Mouse (Mus musculus) gastrocnemius, postnatal 25 days (tissue): ENCODE data around the gene P3h1. TPM values are rescaled to one million over a fixed set of nuclear protein-coding genes. Genes with fewer than 3 reads are reported as not detected.

Source experiments
- DNase-seq: peaks from one replicate; pipeline ENCODE4 v3.0.0; 2022
- total RNA-seq, 2 experiments: library from RNA; stranded (reverse); gene quantifications; 1 replicate in 1 of 2; 2 replicates in 1 of 2; pipeline ENCODE4 v1.2.3; 2021

P3h1 gene
- total RNA-seq, 2 experiments from 2014 or later: 12.0 to 12.6 TPM

- no peak for DNase-seq
Observed at GRCm38 (mm10) chr4:119238661-119239060, 5.9 kb downstream of the P3h1 start.

- peak; percentile 36 for DNase-seq
Observed at GRCm38 (mm10) chr4:119239181-119239682, 6.5 kb downstream of the P3h1 start.

GRCm38 (mm10) chr4:119241664-119242063 lies 8.9 kb downstream of the P3h1 start:
- no peak for DNase-seq

DNA sequence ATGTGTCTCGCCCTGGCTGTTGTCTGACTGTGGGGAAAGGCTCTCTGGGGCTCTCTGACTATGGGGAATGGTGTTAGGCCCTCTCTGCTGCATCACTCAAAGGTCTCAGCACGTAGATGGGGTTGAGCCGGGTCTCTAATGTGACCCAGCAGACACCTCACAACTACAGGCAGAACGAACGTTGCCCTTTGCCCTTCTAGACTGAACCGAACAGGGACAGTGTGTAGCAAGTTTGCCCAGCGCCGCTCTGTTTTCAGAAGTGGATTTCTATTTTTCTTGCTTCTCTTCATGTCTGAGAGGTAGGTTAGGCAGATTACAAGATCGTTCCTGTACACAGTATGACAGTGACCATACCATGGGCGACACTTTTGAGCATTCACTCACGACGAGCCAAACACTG lies 9.9 kb downstream of the P3h1 start:
- DNase-seq: no peak

GRCm38 (mm10) chr4:119244468-119245240 lies 11.9 kb downstream of the P3h1 start:
- DNase-seq: no peak

DNA sequence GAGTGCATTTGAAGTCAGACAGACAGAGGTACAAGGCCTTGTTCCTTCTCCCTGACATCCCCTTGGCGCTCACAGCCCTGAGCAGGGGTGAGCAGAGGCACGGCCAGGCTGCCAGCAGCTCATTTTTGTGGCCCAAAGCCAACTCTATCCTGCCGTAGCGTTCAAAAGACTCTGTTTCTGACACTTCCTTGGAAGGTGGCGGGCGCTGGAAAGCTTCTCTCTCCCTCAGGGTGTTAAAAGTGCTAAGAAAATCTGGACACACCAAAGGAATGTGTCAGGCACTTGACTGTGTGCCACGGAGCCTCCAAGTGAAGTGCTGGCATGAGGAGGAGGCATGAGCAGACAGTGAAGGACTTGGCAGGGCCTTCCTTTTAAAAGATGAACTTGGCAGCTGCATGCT lies 12.8 kb downstream of the P3h1 start:
- peak; percentile 30 for DNase-seq

DNA sequence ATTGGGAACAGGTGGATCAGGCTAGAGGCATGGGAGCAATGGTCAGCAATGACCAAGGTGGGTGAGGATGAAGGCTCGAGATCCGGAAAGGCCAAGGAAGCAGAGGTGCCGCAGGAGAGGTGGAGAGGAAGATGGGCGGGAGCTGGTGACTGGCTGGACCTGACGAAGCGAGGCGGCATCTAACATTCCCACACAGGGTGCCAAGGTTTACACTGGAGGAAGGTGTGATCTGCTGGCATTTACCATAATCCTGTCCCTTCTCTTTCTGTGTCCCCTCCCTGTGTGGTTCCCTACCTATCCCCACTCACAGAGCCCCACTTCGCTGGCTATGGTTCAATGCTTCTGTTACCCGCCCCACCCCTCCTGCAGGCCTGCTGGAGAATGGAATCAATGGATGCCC lies 13.2 kb downstream of the P3h1 start:
- DNase-seq: no peak

DNA sequence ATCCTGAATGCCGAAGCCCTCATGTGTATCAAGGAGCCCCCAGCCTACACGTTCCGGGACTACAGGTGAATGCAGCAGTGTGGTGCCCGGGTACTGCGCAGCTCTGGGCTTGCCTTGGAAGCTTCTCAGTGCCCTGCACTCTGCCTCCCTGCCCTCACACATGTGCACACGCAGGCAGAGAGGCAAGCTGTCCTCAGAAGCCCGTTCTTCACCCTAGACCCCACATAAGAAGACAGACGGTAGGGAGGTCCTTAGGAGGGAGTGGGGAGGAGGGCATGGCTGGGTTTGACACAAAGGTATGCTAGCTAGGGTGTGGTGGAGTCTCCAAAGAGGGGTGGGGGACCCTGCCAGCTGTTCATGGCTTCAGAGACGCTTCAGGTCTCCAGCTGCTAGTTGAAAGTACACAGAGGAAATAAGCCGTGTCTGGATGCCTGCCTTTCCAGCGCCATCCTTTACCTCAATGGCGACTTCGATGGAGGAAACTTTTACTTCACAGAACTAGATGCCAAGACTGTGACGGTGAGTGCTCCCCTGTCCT lies 14.0 kb downstream of the P3h1 start:
- DNase-seq: no peak

DNA sequence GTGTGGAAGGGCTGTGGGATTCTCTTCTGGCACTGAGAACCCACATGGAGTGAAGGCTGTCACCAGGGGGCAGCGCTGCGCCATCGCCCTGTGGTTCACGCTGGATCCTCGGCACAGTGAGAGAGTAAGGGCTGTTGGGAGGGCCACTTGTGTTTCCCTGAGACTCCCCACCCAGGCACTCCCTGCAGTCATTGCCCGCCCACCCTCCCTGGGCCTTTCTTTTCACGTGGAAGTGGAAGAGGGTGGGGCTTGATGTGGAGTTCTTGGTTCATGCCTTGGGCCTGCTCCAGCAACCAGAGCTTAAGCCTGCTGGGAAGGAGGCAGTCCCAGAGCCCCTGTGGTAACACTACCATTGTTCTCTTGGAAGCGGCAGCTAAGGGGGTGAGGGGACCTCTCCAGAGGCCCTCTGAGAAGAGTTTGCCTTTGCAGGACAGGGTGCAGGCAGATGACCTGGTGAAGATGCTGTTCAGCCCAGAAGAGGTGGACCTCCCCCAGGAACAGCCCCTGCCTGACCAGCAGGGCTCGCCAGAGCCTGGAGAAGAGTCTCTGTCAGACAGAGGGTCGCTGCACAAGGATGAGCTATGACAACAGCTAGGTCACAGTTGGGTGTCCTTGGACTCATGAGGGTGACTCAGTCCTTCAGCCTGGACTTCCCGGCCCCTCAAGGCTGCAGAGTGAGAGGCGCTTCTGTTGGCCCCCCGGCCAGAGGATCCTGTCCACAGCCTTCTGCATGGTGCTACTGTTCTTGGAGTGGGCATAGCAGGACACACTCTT lies 14.9 kb downstream of the P3h1 start:
- DNase-seq: peak; percentile 68

- no peak for DNase-seq
Observed at GRCm38 (mm10) chr4:119248407-119248965, 15.8 kb downstream of the P3h1 start.

- DNase-seq: no peak
Observed at GRCm38 (mm10) chr4:119252025-119252808, 19.5 kb downstream of the P3h1 start.

DNA sequence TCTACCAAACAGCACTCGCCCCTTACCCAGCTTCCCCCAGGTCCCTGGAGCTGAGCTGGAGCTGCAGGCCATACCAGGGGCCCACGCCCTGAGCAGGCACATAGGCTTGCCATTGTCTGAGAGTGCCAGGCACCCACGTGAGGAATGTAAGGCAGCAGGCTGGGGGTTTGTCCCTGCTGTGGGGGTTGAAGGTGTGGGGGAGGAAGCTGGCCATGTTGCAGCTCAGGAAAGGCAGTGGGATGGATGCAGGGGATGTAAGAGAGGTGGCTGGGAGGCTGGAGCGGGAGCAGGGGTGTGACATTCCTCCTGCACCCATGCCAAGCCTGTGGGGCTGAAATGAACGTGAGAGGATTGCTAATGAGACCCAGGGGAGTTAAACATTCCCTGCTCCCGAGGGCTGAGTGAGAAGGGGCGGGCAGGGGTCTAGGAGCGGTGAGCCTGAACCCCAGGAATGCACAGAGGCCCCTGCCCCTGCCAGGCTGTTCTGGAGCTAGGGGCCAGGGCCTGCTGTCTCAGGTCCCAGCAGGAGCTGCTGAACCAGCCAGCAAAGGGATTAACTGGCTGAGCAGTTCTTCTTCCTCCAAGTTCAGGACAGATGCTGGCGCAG lies 21.4 kb downstream of the P3h1 start:
- no peak for DNase-seq

DNA sequence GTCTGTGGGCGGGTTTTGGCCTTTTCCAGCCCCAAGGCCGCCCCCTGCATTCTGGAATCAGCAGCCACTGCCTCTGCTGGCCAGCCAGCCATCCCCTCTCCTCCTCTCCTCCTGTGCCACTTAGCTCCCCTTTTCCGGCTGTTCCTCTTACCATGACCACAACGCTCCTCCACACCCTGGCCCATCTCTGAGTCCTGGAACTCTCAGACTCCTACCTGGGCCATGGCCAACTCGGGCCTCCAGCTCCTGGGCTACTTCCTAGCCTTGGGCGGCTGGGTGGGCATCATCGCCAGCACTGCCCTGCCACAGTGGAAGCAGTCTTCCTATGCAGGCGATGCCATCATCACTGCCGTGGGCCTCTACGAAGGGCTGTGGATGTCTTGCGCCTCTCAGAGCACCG lies 22.6 kb downstream of the P3h1 start, which contains the start of gene Cldn19:
Cldn19 (plus strand) TSS at position 64 of the 400 bp plus-strand sequence.
- DNase-seq: no peak

DNA sequence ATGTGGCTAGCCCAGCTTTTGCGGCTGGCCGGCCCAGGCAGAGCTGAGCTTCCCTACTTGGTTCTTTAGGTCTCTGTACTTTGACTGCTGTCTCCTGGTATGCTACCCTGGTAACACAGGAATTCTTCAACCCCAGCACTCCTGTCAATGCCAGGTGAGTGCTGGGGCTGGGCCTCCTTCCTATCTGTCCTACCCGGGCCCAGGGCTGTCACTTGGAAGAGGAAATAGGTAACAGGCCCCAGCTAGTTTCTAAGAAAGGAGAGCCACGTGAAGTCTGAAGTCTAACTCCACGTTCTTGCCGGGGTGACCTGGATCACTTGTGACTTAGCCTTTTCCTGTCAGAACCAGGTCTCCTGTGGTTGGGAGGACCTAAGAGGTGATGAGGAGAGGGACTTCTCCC lies 24.4 kb downstream of the P3h1 start:
- DNase-seq: no peak

DNA sequence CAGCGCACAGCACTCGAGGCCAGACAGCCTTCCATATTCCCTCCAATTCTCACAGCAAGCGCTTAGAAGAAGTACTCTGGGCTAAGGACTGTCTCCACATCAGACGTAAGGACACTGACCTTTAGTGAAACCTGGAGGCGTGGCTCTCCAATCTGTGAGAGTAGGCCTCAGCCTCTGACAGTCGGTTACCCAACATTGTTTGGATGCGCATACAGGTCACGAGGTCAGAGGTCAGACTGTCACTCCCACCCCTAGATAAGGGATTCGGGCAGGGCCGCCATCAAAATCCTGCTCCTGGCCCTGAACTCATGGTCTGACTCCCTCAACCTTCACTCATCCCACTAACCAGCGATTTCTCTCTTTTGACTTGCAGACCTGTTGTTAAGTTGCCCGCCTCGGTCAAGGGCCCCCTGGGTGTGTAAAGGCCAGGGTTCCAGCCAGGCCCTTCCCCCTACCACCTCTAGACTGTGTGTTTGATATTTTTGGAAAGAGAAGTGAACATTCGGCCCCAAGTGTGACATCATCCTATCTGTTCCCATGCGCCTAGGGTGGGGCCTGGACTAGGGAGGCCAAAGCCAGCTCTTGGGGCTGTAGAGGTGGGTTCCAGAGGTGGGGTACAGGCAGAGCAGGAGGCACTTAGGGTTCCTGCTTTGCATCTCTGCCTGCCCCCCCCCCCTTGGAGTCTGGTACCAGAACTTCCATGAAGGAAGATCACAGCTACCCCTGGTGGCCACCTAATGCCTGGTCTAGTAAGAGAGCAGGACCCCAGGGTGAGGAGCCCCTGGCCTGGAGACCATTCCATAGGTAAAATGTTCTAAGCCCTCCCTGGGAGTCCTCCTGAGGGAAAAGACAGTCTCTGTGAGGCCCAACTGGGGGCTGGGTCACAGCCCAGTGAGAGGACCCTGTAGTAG lies 26.9 kb downstream of the P3h1 start:
- DNase-seq: no peak

DNA sequence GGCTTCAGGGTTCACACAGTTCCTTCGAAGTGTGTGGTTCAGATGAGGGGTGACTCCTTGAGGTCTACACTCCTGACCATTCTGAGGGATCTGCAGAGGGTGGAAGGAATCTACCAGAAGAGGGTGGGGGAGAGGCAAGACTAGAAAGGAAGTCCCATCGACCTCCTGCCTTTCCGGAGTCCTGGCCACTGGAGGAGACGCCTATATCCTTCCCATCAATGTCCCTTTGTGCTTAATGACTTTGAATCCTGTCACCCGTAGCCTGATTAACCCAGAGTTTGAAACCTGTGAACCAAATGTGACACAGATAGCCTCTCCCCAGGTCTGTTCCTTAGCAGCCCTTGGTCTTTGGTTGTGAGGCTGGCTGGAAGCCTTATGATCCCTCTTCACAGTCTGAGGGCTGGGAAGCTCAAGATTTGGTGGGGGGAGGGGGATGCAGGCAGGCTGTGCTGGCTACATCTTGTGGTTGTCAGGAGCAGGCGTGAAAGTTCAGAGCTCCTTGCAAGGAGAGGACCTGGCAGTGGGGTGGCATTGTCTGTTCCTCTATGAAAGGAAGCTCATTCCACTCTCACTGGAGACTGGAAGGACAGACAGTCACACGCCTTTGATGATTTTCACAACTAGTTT lies 28.5 kb downstream of the P3h1 start:
- no peak for DNase-seq

- DNase-seq: no peak
Observed at GRCm38 (mm10) chr4:119262483-119262882, 29.8 kb downstream of the P3h1 start.

- no peak for DNase-seq
Observed at GRCm38 (mm10) chr4:119263459-119263858, 30.7 kb downstream of the P3h1 start.

- no peak for DNase-seq
Observed at GRCm38 (mm10) chr4:119266606-119267005, 33.9 kb downstream of the P3h1 start.

DNA sequence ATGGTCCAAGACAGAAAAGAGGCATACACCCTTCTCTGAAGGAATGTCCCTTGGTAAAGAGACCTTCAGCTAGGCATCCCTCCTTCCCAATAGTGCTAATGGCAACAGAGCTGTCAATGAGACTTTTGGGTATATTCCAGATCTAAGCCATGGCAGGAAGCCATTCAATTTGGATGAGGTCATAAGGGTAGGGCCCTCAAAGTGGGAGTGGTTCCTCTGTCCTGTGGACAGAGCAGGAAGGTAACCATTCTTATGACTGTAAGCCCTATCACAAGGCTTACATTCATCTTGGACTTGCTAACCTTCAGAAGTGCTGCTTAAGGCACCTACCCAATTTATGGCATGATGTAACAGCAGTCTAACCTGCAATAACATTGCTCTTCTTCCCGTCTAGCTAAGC lies 41.9 kb downstream of the P3h1 start:
- no peak for DNase-seq
